Mouse (Mus musculus) brain, embryonic 18.5 days (tissue): ENCODE data around the gene Izumo1r.
"Not testable (repeated sequence)": the region's sequence is repeated elsewhere in the genome, so short reads cannot be mapped to it uniquely, and the experiment has no call there.

Experiments
- DNase-seq: peaks from one replicate; pipeline ENCODE4 v3.0.0-alpha.2; 2012; ENCODE audit warnings: low read depth, low spot score

Gene Izumo1r

DNA sequence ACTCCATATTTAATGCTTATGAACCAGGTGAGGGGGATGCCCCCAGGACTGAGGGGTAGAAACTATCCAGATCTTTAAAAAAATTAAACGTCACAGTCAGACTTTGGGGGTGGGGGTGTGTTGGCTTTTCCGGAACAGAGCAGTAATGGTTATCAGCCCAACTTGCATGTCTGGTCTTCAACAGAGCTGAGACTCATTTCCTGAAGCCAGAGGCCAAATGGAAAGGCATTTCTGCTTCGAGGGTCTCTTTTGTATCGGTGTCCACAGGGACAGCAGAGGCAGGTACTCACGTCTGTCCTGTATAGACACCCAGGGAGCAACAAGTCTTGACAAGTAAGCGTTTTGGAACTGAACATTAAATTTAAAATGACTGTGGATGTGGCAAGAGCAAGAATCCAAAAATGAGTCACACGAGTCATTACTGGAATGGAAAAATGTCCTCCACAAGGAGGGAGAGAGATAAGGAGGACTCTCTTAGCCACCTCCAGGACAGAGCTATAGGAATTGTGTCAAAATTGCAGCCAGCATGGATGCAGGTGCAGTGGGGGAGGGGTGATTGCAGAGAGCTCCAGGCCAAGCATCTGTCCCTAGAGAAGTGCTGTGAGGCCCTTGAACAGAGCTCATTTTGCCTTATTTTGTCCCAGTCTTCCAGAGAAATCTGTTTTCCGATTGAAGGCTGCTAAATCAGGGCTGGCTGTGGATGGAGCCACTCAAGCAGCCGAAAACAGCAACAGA, 1.2 kb upstream of the Izumo1r start:
- DNase-seq = no peak

DNA sequence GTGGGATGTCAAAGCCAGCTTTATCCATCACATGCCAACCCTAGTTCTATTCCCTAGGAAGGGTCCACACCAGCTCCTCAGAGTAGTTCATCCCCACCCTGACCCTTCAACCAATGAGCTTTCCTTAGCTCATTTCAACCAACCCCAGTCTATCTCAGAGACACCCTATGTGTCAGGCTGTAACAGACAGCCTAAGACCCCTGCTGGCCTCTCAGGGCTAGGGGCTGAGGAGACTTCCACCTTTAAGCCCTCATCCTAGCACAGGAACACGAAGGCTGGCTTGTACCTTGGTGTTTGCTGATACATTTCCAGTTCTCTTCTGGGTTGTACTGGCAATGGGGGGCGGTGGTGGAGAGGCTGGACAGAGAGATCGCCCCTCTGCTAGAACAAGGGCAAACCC, 743 bp downstream of the Izumo1r start:
- DNase-seq = no peak

DNA sequence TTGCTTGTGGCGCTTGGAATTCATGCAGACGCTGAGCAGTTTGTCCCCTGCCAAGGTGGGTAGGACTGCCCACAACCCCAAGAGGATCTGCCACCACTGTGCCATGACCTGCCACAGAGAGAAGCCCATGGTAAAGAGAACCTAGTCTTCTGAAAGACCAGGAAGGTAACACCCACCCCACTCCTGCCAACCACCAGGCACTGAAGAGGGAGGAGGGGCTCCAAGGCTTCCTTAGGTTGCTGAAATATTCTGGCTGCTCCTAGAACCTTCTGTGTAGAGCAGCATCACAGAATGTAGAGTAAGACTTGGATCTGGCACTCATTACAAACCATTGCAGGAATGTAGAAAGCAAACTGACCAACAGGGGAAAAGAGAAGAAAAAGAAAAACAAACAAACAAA, 1.3 kb downstream of the Izumo1r start:
- no peak for DNase-seq

DNA sequence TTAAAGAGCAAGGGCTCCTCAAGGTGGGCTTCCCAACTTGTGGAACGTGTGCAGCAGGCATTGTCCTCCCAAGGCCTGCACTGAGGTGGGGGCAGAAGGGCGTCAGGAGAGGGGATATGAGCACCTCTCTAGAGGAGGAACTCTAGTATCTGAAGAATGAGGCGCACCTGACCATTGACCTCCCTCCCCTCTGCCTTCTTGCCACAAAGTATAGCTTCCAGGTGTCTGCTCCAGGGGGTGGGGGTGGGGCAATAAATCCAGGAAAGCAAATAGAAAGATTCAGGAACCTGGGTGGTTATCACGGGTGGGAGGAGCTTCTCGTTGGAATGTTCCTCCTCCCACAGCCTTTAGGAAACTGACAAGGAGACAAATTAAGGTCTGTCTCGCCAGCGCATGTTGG, 2.0 kb downstream of the Izumo1r start:
- DNase-seq = no peak

DNA sequence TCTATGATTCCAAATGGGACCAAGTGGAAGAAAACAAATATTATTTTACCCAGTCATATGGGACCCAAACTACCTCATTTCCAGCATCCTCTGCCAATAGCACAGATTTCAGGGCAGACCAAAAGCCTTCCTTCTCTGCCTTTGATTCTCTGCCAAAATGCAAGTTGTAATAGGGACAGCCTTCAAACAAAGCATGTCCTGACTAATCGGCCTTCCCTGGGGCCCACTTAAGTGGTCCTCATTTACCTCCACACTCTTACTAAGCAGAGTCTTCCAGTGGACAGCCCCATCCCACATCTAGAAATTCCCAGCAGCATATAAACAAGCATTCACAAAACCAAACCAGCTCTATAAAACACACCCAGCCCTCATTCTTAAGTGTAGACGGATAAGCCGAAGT, 6.6 kb downstream of the Izumo1r start:
- DNase-seq = no peak

DNA sequence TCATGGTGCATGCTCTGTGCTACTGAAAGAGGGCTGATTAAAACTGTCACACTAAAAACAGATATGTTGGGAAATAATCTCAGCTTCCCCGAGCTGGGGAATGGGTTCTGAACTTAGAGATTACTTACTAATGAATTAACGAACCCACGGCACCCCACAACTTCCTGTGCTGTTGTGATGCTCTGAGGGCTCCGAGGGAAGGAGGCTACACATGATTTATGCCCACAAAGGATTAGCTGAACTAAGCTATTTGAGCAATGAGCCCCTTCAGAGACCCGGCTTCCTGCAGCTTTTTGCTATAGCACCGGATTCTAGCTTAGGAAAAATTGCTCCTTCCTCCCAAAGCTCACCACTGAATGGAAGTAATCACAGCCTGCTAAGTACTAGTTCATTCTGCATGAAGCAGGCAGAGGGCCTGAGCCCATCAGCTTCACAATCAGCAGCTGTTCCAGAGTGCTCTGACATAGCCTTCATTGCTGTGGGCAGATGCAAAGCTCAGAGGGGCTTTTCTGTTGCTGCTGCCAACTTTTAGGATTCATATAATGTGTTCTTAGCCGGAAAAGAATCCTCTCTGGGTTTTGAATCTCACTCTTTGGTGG, 8.4 kb downstream of the Izumo1r start:
- DNase-seq = no peak

DNA sequence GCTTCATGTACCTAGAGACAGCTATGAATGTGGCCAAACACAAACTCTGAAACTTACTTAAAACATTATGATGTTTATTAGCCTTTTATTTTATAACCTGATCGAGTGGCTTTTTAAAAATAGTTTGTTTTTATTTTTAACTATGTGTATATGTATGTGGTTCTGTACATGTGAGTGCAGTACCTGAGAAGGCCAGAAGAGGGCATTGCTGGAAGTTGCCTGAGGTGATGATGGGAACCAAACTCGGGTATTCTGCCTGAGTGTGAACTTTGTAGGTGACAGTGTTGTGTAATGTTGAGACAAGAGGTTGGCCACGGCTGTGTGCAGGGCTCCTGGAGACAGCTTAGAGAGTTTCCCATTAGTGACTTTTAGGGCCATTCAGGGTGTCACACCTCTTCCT, 9.1 kb downstream of the Izumo1r start:
- no peak for DNase-seq

DNA sequence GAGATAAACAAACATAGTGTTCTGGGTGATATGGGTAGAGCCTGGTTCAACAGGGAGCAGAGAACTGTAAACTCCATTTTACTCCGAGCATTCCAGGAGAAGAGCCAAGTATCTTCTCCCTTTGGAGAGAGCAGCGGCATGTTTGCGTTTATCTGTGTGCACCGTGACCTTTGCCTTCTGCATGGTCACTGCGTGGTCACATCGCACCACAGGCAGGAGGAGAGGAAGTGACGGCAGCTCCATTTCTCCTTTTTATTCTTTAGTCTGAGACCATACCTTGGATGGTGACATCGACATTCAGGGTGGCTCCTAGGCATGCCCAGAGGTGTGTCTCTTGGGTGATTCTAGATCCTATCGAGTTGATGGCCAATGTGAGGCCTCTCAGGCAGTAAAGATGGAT, 10.4 kb downstream of the Izumo1r start:
- DNase-seq = no peak

DNA sequence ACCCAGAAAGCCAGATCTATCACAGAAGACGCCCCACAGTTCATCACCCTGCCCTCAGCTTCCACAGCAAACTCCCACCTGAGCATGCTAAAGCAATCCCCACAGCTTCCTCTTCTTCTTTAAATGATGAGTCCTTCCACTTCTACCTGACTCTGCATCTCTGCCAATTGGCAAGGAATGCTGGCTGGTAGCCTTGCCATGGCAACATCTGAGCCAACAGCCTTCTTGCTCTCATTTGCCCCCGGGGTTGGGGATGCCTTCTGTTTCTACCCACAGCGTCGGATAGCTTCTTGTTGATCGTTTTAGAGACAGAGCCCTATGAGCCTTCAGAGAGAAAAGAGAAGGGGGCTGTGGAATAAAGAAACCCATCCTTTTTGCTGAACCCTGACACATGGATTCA, 11.9 kb downstream of the Izumo1r start:
- DNase-seq = no peak

DNA sequence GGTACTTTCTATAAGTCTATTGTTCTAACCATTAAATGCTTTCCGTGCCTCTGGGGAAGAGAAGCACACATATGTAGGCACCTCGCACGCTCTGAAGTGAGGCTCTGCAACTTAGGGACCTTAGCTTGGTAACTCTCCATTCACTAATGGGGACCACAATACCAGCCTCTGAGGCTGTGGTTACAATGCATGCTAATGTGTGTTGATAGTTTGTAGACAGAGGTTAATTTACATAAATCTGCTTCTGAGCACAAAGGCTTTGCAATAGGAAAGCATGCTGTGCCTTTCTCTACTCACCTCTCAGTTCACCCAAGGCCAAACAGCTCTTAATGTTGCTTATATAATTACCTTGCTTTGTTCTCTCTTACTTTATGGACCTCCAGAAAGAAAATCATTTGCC, 13.1 kb downstream of the Izumo1r start:
- DNase-seq = no peak

DNA sequence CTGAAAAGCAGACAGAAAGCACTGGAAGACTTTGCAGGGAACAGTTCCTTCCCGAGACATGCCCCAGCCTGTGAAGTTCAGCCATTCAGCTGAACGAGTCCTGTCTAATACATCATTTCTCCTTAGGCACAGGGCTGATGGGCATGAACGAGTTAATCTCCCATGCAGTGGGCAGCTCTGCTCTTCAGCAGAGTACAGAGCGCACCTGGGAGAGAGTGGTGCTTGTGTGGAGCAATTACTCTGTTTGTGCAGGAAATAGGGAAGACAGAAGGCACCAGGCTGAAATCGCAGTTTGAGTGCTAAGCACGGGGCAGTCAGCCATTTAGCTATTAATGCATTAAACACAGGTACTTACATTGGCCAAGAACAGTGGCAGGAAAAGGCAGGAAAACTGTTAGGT, 15.1 kb downstream of the Izumo1r start:
- no peak for DNase-seq

DNA sequence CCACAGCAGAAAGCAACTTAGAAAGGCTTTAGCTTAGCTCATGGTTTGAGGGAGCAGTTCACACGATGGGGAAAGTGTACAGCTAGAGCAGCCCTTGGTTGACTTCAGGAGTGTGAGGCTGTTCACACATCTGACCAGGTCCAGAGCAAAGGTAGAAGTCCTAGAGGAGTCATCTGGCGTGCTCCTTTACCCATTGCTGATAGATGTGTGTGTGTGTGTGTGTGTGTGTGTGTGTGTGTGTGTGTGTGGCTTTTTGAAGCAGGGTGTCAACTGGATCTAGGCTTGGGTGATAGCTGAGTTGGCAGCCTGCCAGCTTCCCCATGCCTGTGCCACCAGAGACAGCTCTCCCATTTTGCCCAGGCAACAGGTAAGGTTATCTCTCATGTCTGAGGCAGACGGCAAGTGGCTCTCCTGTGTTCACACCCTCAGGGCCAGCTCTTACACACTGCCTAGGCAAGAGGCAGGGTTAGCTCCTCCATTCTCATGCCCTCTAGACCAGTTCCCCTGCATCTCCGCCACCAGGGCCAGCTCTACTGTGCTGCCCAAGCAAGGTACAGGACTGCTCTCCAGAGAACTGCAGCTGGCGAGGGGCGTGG, 15.9 kb downstream of the Izumo1r start:
- no peak for DNase-seq

DNA sequence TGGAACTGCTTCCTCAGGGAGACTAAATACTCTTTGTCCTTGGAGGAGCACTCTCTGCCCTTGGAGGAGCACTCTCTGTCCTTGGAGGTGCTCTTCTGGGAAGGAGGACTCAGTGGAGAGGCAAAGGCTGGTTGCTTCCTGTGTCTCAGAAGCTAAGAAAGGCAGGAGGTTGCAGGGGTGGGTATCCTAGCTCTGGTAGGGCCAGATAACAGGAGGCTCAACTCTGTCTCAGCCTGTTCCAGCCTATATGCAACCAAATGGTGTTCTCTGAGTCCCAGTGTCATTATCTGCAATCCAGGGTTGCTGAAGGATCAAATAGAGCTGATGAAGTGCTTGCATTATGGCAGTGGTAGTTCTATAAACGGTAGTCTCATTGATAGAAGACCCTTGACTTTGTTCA, 17.8 kb downstream of the Izumo1r start:
- no peak for DNase-seq

DNA sequence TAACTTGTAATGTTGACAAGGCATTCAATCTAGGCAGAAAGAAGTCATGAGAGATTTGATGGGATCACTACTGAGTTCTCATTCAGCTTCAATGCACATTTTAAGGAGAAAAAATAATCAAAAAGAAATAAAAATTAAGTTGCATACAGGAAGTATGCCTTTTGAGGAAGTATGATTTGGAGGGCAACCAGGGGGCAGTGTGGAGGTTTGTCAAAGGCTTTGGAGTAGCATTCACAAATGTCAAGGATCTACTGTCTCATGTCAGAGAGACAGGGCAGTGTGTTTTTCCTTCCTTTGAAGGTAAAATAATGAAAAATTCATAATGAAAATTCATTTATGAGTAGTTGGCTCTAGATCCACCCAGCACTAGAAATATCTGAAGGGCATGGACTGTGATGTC, 18.6 kb downstream of the Izumo1r start:
- no peak for DNase-seq

DNA sequence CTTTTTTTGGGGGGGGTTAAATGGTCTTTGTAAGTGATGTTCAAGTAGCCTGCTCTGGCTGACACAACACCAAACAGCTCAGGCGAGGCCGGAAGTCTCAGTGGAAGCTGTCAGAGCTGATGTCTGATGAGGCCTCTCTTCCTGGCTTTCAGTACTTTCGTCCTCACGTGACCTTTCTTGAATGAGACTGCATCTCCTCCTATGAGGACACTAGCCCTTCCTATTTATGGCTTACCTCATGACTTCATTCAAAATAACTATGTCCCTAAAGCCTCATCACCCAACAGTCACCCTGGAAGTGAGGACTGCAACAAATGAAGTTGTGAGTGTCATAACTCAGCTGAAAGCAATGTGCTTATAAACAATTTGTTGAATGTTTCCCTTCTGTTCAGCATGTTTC, 19.1 kb downstream of the Izumo1r start:
- DNase-seq = no peak

DNA sequence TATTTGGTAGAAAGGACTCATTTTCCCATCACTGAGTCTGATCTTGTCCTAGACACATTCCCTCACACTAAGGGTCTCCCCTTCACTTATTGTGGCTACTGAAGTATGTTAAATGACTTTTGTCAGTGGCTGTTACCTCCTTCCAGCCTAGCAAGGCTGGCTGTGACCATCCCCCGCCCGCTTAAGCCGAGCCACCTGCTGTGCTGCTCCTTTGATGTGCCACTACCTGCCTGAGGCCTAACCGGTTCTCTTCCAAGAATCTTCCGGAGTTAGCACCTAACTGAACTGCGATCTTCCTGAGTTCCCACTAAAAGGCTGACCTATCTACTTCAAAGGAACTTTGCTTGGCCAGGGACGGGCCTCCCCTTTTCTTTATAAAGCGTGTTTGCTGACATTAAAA, 27.2 kb downstream of the Izumo1r start:
- DNase-seq = not testable (repeated sequence)

DNA sequence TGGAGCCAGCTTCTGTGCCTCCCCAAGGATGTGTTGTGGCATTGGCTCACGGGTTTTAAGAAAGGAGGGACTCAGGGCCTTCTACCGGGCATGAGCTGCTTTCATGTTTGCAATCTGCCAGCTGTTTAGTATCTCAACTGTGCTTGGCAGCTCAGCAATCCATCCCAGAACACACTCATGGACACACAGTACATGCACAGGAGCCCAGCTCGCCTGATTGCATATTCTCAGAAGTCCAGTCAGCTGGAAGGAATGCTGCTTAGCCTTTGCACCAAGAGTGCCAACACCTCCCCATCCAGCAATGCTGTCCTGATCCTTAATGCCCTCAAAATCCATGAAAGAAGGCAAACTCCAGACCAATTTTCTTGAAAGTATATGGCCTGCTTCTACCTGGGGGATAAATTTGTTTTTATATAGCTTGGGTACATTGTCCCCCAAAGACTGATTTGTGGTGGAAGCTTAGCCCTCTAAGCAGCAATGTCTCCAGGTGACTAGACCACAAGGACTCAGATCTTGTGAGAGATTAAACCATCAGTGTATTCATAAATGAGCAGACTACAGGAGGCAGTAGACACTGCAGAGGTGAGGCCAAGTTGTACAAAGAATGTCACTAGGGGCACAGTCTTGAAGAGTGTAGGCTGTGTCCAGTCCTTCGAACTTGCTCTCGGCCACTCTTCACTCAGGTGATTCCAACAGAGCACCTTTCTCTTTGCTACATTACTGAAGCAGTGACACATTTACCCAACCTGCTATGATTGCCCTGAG, 27.8 kb downstream of the Izumo1r start:
- DNase-seq = no peak

DNA sequence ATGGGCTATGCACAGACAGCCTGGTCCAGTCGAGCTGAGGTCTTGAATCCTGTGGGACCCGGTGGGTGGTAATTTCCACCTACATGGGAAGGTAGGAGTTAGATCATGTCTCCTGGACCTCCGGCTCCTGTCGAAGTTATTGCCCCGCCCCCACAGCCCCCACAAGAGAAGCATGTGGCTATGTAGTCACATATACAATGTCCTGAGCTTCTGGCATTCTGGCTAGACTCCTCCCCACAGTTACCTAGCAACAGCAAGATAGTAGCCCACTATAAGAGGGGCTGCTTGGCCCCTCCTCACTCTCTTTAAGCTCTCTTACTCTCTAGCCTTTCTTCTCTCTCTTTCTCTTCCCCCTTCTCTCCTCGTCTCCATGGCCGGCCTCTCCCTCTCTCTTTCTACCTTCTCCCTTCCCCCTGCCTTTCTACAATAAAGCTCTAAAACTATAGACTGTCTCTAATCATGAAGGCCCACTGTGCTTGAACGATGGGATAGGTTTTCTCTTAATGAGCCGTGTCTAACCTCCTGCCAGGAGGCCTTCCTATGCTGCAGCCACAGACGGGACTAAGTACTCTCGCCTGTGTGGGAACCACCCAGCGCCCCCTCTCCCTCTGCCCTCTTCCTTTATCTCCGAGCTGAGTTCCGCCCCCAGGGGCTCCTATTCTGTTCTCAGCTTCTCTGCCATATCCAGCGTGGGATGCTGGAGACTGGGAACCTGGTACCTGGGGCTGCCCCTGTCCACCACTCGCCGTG, 31.4 kb downstream of the Izumo1r start:
- no peak for DNase-seq

DNA sequence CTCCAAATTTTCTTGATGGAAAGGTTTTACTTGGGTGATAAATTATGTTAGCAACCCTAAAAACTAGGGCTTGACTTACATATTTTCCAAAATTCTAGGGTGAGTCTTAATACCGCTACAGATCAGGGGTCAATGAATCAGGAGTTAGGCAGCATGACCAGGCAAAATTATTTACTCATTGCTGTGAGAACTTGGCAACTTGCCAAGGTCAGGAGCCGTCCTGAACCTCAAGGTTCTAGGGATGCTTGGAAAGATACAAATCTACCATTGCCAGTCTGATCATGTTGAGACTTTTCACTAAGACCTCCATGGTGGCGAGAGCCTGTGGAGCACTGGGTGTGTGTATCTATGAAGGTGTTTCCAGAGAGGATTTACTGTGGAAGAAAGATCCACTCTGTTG, 32.2 kb downstream of the Izumo1r start:
- DNase-seq = no peak

DNA sequence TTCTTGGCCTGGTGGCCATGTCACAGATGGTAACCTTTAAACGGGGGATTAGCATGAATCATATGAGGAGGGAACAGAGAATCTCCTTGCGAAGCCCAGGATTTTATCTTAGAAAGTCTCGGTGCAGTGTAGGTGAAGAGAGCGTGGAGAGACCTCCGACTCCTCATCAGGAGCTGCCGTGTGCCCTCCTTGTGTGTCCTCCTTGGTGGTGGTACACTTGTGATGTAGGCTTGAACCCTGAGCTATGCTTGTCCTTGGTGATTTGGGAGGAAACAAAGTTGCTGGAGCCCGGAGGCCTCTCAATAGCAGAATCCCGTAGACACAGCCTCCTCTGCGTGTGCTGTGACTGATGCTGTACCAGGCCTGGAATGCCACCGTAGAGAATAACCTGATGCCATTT, 32.9 kb downstream of the Izumo1r start:
- no peak for DNase-seq

DNA sequence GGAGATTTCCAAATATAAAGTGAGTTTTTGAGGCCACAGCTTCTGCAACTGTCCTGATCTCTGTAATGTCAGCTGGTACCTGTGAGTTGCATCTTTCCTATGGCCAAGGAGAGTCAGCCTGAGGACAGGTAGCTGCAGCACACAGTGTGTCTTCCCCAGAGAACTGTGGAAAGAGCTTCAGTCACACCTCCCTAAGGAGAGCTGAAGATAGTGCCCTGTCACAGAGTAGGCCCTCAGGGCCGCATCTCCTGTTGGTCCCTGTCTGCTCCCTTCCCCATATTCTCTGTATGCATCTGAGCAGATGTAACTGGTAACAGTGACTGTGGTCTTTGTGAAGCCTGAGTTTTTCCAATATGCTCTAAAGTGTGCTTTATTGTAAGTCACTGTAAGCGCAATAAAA, 33.4 kb downstream of the Izumo1r start:
- no peak for DNase-seq

DNA sequence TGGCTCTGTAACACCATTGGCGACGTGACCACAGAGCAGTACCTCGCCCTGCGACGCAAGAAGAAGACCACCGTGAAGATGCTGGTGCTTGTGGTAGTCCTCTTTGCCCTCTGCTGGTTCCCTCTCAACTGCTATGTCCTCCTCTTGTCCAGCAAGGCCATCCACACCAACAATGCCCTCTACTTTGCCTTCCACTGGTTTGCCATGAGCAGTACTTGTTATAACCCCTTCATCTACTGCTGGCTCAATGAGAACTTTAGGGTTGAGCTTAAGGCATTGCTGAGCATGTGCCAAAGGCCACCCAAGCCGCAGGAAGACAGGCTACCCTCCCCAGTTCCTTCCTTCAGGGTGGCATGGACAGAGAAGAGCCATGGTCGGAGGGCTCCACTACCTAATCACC, 35.4 kb downstream of the Izumo1r start:
- no peak for DNase-seq
